Mouse (Mus musculus): ENCODE data around the gene Gm10721.
"Not testable (repeated sequence)": the region's sequence is repeated elsewhere in the genome, so short reads cannot be mapped to it uniquely, and the experiment has no call there.

Gm10721 gene

DNA sequence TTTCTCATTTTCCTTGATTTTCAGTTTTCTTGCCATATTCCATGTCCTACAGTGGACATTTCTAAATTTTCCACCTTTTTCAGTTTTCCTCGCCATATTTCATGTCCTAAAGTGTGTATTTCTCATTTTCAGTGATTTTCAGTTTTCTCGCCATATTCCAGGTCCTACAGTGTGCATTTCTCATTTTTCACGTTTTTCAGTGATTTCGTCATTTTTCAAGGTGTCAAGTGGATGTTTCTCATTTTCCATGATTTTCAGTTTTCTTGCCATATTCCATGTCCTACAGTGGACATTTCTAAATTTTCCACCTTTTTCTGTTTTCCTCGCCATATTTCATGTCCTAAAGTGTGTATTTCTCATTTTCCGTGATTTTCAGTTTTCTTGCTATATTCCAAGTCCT lies 12.7 kb downstream of the Gm10721 start:
- in situ Hi-C loops (cut with MboI, MseI): not testable (repeated sequence)

DNA sequence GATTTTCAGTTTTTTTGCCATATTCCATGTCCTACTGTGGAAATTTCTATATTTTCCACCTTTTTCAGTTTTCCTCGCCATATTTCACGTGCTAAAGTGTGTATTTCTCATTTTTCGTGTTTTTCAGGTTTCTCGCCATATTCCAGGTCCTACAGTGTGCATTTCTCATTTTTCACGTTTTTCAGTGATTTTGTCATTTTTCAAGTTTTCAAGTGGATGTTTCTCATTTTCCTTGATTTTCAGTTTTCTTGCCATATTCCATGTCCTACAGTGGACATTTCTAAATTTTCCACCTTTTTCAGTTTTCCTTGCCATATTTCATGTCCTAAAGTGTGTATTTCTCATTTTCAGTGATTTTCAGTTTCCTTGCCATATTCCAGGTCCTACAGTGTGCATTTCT lies 13.2 kb downstream of the Gm10721 start:
- in situ Hi-C loops (cut with MboI, MseI): not testable (repeated sequence)

DNA sequence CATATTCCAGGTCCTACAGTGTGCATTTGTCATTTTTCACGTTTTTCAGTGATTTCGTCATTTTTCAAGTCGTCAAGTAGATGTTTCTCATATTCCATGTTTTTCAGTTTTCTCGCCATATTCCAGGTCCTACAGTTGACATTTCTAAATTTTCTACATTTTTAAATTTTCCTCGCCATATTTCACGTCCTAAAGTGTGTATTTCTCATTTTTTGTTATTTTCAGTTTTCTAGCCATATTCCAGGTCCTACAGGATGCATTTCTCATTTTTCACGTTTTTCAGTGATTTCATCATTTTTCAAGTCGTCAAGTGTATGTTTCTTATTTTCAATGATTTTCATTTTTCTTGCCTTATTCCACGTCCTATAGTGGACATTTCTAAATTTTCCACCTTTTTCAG lies 13.8 kb downstream of the Gm10721 start:
- in situ Hi-C loops (cut with MboI, MseI): not testable (repeated sequence)

DNA sequence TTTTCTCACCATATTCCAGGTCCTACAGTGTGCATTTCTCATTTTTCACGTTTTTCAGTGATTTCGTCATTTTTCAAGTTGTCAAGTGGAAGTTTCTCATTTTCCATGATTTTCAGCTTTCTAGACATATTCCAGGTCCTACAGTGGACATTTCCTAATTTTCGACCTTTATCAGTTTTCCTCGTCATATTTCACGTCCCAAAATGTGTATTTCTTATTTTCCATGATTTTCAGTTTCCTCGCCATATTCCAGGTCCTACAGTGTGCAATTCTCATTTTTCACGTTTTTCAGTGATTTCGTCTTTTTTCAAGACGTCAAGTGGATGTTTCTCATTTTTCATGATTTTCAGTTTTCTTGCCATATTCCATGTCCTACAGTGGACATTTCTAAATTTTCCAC lies 14.3 kb downstream of the Gm10721 start:
- in situ Hi-C loops (cut with MboI, MseI): not testable (repeated sequence)

DNA sequence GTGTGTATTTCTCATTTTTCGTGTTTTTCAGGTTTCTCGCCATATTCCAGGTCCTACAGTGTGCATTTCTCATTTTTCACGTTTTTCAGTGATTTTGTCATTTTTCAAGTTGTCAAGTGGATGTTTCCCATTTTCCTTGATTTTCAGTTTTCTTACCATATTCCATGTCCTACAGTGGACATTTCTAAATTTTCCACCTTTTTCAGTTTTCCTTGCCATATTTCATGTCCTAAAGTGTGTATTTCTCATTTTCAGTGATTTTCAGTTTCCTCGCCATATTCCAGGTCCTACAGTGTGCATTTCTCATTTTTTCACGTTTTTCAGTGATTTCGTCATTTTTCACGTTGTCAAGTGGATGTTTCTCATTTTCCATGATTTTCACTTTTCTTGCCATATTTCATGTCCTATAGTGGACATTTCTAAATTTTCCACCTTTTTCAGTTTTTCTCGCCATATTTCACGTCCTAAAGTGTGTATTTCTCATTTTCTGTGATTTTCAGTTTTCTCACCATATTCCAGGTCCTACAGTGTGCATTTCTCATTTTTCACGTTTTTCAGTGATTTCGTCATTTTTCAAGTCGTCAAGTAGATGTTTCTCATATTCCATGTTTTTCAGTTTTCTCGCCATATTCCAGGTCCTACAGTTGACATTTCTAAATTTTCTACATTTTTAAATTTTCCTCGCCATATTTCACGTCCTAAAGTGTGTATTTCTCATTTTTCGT lies 16.5 kb downstream of the Gm10721 start:
- in situ Hi-C loops (cut with MboI, MseI): not testable (repeated sequence)

DNA sequence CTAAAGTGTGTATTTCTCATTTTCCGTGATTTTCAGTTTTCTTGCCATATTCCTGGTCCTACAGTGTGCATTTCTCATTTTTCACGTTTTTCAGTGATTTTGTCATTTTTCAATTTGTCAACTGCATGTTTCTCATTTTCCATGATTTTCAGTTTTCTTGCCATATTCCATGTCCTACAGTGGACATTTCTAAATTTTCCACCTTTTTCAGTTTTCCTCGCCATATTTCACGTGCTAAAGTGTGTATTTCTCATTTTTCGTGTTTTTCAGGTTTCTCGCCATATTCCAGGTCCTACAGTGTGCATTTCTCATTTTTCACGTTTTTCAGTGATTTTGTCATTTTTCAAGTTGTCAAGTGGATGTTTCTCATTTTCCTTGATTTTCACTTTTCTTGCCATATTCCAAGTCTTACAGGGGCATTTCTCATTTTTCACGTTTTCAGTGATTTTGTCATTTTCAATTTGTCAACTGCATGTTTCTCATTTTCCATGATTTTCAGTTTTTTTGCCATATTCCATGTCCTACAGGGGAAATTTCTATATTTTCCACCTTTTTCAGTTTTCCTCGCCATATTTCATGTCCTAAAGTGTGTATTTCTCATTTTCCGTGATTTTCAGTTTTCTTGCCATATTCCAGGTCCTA lies 17.9 kb downstream of the Gm10721 start:
- in situ Hi-C loops (cut with MboI, MseI): not testable (repeated sequence)

DNA sequence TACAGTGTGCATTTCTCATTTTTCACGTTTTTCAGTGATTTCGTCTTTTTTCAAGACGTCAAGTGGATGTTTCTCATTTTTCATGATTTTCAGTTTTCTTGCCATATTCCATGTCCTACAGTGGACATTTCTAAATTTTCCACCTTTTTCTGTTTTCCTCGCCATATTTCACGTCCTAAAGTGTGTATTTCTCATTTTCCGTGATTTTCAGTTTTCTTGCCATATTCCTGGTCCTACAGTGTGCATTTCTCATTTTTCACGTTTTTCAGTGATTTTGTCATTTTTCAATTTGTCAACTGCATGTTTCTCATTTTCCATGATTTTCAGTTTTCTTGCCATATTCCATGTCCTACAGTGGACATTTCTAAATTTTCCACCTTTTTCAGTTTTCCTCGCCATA lies 21.4 kb downstream of the Gm10721 start, which contains the start of gene Gm17535:
Gm17535 (plus strand) TSS at position 301 of the 400 bp plus-strand sequence.
- in situ Hi-C loops (cut with MboI, MseI): not testable (repeated sequence)

DNA sequence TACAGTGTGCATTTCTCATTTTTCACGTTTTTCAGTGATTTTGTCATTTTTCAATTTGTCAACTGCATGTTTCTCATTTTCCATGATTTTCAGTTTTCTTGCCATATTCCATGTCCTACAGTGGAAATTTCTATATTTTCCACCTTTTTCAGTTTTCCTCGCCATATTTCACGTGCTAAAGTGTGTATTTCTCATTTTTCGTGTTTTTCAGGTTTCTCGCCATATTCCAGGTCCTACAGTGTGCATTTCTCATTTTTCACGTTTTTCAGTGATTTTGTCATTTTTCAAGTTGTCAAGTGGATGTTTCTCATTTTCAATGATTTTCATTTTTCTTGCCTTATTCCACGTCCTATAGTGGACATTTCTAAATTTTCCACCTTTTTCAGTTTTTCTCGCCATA lies 23.6 kb downstream of the Gm10721 start, which contains the start of gene Gm10715:
Gm10715 (plus strand) TSS at position 301 of the 400 bp plus-strand sequence.
- in situ Hi-C loops (cut with MboI, MseI): not testable (repeated sequence)

DNA sequence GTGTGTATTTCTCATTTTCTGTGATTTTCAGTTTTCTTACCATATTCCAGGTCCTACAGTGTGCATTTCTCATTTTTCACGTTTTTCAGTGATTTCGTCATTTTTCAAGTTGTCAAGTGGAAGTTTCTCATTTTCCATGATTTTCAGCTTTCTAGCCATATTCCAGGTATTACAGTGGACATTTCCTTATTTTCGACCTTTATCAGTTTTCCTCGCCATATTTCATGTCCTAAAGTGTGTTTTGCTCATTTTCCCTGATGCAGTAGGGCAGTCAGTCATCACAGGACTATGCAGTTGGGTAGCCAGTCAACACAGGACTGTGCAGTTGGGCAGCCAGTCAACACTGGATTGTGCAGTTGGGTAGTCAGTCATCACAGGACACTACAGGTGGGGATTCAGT lies 25.2 kb downstream of the Gm10721 start:
- in situ Hi-C loops (cut with MboI, MseI): not testable (repeated sequence)

Measured in T-helper 1 cell (primary cell).